Mouse (Mus musculus) bone marrow macrophage, adult 2 months (primary cell): ENCODE results near the gene Sla2.

Source experiments
- CTCF ChIP-seq: IDR thresholded peaks from 2 replicates; pipeline ENCODE4 v1.5.1; 2012; ENCODE audit warnings: low read depth, mild to moderate bottlenecking, low read length, moderate library complexity
- POLR2A ChIP-seq: IDR thresholded peaks from 2 replicates; pipeline ENCODE4 v1.6.1; 2012; ENCODE audit warnings: mild to moderate bottlenecking, low read depth, low read length, borderline replicate concordance

DNA sequence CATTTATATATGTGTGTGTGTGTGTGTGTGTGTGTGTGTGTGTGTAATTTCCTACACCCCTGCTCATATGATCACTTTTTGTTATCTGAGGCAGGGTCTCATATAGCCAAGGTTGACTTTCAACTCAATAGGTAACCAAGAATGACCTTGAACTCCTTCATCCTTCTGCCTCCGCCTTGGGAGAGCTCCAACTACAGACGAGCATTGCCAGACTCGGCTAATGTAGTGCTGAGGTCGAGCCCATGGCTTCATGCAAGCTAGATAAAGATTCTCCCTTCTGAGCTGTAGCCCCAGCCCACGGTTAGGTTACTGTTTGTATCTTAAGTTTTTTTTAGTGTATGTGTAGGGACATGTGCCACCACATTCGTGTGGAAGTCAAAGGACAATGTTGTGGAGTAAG is 14.9 kb upstream of the Sla2 start:
- TF ChIP-seq POLR2A (no peak), CTCF (no peak)
